Mouse (Mus musculus): ENCODE data around the gene Il20rb.

Gene Il20rb

DNA sequence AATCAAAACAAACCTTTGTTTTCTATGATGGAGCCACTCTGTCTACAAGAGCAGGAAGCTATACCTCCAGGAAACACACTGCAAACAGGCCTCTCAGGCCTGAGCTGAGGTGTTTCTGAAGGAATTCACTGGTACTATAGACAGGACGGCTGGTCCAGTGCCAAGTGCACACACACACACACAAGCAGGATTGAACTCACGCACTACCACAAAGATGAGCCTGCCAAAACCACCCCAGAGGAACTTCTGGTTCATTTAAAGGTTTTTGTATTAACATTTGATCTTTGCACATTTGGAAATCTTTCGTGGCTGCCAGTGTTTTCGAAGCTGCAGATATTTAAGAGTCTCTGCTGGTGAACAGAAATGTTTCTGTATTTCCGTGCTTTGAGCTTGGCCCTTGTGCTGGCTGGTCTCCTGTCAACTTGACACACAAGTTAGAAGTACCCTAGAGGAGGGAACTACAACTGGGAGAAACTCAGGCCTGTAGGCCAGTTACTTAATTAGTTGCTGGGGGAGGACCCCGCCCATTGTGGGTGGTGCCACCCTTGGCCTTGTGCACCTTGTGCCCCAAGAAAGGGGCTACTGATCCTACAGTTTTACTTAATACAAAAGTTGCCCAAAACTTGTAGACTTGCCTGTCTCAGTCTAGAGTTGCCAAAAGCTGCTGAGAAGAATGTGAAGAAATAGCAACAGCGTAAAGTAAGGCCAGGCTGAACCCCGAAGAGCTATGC lies 49.6 kb downstream of the Il20rb start:
- peak in 1 of 2 experiments; percentile 25 for DNase-seq (ENCODE audit: inconsistent age in 2 of 2, low spot score in 1 of 2)

DNA sequence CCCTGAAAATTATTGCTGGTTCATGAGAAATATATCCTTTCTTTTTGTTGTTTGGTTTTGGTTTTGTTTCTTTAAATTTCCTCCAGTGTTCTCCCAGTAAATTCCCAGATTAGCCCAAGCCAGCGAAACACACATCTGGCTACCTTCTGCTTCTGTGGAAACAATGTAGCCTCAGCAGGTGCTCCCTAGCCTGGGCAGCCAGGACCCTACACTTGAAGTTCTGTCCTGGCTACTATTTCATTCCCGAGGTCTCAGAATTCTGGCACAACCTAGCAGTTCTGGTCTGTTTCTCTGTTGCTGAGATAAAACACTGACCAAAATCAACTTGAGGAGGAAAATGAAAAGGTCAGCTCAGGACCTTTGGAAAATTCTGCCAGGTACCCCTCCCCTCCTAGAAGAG lies 55.2 kb downstream of the Il20rb start:
- DNase-seq (ENCODE audit: inconsistent age in 2 of 2, low spot score in 1 of 2), result no peak

DNA sequence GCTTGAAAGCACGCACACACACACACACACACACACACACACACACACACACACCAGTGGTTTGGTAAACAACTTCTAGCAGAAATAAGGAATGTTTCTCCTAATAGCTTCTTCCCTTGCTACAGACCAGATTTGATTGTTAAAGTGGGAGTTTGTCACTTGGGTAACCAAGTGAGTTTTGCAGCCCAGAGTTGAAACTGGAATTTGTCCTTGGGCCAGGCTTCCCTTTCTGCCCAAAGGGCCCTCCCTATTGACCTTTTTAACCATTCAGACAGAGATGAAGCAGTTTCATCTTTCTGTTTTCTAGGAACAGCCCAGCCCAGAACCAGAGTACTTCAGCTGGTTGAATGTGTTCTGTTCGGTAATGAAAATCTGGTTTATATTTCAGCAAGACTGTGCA lies 55.7 kb downstream of the Il20rb start:
- peak in 1 of 2 experiments; percentile 80 for DNase-seq (ENCODE audit: inconsistent age in 2 of 2, low spot score in 1 of 2)

- peak in 1 of 2 experiments; percentile 42 for DNase-seq (ENCODE audit: inconsistent age in 2 of 2, low spot score in 1 of 2)
Observed at GRCm38 (mm10) chr9:100419644-100420043, 66.9 kb downstream of the Il20rb start.

DNA sequence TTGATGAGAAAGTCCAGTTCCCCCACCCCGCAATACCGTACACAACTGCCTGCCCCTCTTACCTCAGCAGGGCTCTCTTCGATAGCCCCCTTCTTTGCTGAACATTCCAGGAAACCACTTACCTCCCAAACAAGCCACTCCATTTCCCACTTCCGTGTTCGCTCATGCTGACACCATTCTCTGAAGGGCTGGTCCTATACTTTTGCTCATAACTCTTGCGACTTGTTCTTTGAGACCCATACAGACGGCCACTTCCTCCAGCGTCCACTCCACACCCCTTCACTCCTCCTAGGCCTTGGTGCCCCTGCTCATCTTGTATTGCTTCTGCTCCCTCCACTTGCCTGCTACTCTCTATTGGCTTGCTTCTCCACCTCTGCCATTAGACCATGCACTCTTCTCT lies 67.5 kb downstream of the Il20rb start:
- no peak for DNase-seq (ENCODE audit: inconsistent age in 2 of 2, low spot score in 1 of 2)

DNA sequence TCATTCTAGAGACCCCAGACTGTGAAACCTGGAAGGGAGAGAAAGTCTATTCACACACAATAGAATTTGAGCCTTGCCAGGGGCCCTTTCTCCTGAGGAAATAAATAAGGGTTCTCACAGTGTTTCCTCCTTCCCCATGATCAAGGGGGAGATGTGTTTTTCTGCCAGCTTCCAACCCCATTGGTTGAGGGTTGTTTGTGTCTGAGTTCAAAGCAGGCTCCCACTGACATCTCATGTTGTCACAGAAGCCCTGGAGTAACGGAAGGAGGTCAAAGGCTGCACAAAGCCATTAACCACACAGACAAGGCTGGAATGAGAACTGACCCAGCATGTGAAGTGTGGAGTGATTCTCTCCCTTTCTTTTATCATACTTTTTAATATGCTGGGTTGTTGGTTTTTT lies 69.8 kb downstream of the Il20rb start:
- DNase-seq (ENCODE audit: inconsistent age in 2 of 2, low spot score in 1 of 2), result no peak

GRCm38 (mm10) chr9:100416299-100416698 lies 70.3 kb downstream of the Il20rb start:
- DNase-seq (ENCODE audit: inconsistent age in 2 of 2, low spot score in 1 of 2), result no peak

GRCm38 (mm10) chr9:100415328-100415979 lies 71.1 kb downstream of the Il20rb start:
- peak in 1 of 2 experiments; percentile 47 for DNase-seq (ENCODE audit: inconsistent age in 2 of 2, low spot score in 1 of 2)

Data from adrenal gland, adult (tissue).